Mouse (Mus musculus) layer of hippocampus, postnatal 10 days (tissue): ENCODE measurements around the gene S1pr3. TPM values are rescaled to one million over a fixed set of nuclear protein-coding genes. Genes with fewer than 3 reads are reported as not detected.

Source experiments
- DNase-seq, 2 experiments: peaks; one replicate each; pipeline ENCODE4 v3.0.0; 2021; ENCODE audit warnings: low spot score in 2 of 2
- total RNA-seq, 2 experiments: library from RNA; stranded (reverse); gene quantifications; 2 replicates each; pipeline ENCODE4 v1.2.3; 2021

Gene S1pr3
- total RNA-seq, 2 experiments from 2014 or later, result 8.1 to 8.3 TPM

- no peak for DNase-seq
Observed at GRCm38 (mm10) chr13:51404566-51404965, 3.9 kb upstream of the S1pr3 start.

GRCm38 (mm10) chr13:51405731-51406320 is 2.6 kb upstream of the S1pr3 start:
- no peak for DNase-seq

- DNase-seq, result no peak
Observed at GRCm38 (mm10) chr13:51407541-51408217, 760 bp upstream of the S1pr3 start.

GRCm38 (mm10) chr13:51409936-51410481 is 1.6 kb downstream of the S1pr3 start:
- no peak for DNase-seq

- no peak for DNase-seq
Observed at GRCm38 (mm10) chr13:51411243-51411642, 2.8 kb downstream of the S1pr3 start.

- no peak for DNase-seq
Observed at GRCm38 (mm10) chr13:51411696-51412430, 3.4 kb downstream of the S1pr3 start.

GRCm38 (mm10) chr13:51413461-51413860 is 5.0 kb downstream of the S1pr3 start:
- no peak for DNase-seq

GRCm38 (mm10) chr13:51416727-51417126 is 8.3 kb downstream of the S1pr3 start:
- no peak for DNase-seq

GRCm38 (mm10) chr13:51417796-51418195 is 9.4 kb downstream of the S1pr3 start:
- DNase-seq, result no peak

- peak; percentile 99 to 100 for DNase-seq
Observed at GRCm38 (mm10) chr13:51418268-51418941, 10.0 kb downstream of the S1pr3 start.

- peak in 1 of 2 experiments; percentile 41 for DNase-seq
Observed at GRCm38 (mm10) chr13:51418942-51419451, 10.6 kb downstream of the S1pr3 start.

GRCm38 (mm10) chr13:51419501-51419900 is 11.1 kb downstream of the S1pr3 start:
- DNase-seq, result no peak

- DNase-seq, result peak in 1 of 2 experiments; percentile 45
Observed at GRCm38 (mm10) chr13:51420861-51421260, 12.4 kb downstream of the S1pr3 start.

GRCm38 (mm10) chr13:51423647-51424046 is 15.2 kb downstream of the S1pr3 start:
- no peak for DNase-seq

GRCm38 (mm10) chr13:51424647-51425046 is 16.2 kb downstream of the S1pr3 start:
- peak; percentile 65 to 68 for DNase-seq

GRCm38 (mm10) chr13:51425662-51426443 is 17.4 kb downstream of the S1pr3 start:
- DNase-seq, result no peak

- no peak for DNase-seq
Observed at GRCm38 (mm10) chr13:51433371-51433770, 24.9 kb downstream of the S1pr3 start.

GRCm38 (mm10) chr13:51434460-51434859 is 26.0 kb downstream of the S1pr3 start:
- DNase-seq, result no peak

- DNase-seq, result no peak
Observed at GRCm38 (mm10) chr13:51435146-51435545, 26.7 kb downstream of the S1pr3 start.
